Mouse (Mus musculus) 416B (cell line): Measurements from ENCODE around the gene Gpx5.

Experiments used
- DNase-seq: peaks from one replicate; pipeline ENCODE4 v3.0.0; 2011; ENCODE audit warnings: low read depth

Gpx5 gene

DNA sequence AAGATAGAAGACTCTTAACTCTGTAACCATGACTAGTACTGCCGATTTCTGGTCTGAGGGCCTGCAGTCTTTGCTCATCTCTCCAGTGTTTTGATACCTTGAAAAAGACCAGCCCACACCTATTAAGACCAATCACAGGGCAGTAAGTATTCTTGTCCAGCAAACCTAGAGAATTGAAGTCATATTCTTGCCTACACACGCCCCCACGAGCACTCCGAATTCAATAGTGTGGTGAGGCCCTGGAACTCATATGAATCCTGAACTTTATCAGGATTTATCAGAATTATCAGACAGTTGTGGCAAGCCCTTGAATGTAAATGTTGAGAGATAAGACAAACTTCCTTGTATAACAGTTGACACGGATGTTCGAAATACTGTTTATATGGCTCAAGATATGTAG lies at the start of gene Gpx5:
Gene Gpx5 (minus strand): TSS at position 101 of the 400 bp plus-strand sequence.
- DNase-seq, result no peak

DNA sequence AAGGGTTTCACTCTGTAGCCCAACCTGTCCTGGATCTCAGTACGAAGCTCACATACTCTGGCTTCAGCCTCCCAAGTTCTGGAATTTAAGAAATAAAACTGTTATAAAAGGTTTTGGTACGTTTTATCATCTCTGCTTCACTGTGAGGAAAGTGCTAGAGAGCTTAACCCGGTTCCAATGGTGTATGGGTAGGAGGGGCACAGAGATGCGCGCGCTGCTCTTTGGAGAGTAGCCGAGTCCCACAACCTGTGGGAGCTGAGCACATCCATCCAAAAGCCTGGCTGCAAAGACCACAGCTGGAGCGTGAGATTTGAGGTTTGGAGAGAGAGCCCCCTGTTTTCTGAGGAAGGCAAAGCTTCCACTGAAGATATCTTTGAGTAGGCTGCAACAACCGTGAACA lies 34.9 kb upstream of the Gpx5 start:
- no peak for DNase-seq

DNA sequence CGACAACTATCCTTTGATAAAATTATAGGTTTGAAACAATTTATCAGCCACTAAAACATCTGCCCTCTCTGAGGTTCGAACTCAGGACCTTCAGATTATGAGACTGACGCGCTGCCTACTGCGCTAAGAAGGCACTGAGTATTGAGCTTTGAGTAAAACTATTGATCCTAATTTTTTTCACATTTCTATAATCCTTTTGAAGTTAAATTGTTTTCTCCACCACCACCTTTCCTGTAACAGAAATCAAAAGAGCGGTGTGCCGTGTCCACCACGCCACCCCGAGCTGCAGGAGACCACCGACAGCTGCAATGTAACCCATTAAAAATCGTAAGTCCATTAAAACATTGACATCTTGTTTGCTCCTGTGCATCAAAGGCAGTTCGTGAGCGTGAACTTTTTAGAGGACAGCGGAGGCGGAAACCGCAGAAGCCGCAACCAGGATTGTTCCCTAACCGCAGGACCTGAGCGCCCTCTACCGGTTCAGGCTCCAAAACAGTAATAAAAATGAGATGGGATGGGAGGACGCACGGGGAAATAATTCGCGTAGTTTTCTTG lies 34.2 kb upstream of the Gpx5 start:
- DNase-seq, result peak; percentile 79

DNA sequence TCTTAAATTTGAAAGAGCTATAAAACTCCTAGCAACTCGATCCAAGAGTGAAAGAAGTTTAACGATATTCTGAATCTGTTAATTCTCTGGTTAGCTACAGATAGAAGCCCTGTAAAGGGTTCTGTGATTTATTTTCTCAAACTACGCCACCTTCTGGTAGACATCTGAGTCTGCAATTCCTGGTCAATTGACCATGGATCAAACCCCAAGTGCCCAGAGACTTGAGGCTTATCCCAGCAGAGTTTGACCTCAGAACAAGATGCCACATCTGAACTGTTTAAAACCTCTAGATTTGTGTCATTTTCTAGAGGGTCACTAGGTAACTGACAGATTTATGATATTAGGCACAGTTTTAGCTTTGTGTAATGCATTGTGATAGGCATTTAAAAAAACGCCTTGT lies 33.7 kb upstream of the Gpx5 start:
- DNase-seq, result peak; percentile 63

DNA sequence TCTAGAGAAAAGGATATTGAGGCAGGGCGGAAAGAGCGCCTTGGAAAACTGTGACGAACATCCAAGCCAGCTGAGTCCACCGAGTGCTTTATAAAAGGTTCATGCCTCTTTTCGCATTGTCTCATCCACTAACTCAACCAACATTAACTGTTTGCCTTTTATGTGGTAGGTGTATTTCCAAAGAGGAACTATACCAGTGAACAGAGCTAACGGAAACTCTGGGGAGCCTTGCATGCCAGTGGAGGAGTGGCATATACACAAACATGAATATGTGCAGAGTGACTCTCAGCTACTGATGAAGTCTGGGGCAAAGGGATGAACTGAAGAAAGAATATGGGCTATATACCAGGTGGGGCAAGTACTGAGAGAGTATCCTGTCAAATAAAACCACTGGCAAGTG lies 30.9 kb upstream of the Gpx5 start:
- peak; percentile 8 for DNase-seq

DNA sequence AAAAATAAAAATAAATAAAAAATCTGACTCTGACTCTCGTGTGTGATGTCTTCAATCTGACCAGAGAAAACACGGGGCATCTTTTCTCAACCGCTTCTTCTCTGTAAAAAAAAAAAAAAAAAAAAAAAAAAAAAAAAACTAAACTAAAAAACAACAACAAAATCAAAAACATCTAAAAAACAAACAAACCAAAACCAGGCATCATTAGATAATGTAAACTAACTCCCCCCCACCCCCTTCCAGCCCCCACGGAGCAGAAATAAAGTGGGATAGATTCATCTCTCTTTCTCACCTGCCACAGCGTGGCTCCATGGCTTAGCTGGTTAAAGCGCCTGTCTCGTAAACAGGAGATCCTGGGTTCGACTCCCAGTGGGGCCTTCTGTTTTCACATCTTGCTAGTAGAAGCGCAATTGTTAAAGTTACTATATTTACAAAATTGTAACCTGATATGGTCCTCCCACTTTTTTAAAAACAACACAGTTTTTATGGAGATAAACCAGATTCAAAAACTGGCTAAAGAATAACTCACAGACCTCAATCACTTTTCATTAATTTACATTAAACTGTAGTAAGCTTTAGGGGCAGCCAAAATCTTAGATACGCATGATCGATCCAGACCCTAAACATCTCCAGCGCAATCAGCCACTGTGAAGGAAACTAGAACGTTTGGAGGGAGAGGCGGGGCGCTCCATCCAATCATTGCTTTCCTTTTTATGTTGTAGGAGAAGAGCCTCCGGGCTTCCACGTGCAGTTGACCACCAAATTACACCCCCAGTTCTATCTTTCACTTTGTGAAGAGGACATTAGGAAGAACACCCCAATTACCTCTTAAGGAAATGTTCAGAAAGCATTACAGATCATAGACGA lies 30.2 kb upstream of the Gpx5 start:
- DNase-seq, result peak; percentile 44

DNA sequence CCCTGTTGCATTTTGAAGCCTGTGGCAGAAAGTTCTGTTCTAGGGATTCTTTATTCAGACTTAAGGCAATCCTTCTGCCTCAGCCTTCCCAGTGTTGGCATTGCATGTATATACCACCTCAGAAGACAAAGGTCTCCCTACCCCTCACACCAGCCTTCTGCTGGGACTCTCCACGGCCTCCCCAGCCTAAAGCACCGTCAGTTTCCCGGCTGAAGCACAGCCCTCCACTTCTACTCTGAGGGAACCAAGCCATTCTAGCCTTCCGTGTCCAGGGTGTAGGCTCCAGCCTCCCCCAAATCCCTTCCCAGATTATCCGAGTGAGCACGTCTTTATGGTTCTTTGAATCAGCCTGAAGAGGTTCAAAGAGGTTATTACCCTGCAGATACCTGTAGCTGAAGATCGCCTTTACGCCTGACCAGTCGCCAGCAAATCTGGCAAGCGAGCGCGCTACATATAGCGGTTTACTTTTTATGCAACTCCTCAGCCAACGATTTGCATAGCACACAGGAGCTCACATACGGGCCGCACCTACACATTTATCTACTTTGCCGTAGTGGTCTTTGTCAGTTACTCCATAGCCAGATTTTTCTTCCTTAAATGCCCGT lies 29.5 kb upstream of the Gpx5 start:
- no peak for DNase-seq

DNA sequence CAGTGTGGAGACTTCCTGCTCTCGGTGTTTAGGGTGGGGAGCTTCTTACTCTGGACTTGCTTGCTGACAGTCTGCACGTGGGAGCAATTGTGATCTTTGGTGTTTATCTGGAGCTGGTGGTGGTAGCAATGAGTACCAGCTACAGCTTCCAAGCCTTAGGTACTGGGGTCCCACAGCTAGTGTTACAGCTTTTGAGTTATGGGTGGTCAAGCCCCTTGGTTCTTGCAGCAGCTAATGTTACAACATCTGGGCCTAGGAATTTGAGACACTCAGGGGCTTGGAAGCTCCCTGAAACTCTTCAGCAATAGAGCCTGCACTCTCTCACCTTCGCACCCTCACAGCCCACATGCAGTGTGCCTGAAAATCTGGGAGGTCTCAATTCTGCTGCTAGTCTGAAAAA lies 27.7 kb upstream of the Gpx5 start:
- no peak for DNase-seq

DNA sequence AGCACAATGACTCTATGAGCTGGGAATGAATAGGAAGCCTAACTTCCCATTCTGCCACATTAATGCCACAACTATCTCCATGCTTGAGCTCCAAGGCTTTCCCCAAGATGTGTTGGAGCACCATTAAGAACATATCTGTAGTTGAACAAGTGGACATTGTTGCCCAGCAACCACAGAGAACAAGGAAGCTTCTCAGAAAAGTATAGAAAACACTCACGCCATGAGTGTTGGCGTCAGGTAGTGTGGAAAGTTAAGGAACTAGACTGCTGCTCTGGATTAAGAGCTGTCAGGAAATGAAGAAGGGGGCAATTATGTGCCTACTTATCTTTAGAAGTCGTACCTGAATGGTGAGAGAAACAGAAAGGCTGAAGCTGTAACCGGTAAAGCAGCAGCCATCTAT lies 21.4 kb upstream of the Gpx5 start:
- no peak for DNase-seq

DNA sequence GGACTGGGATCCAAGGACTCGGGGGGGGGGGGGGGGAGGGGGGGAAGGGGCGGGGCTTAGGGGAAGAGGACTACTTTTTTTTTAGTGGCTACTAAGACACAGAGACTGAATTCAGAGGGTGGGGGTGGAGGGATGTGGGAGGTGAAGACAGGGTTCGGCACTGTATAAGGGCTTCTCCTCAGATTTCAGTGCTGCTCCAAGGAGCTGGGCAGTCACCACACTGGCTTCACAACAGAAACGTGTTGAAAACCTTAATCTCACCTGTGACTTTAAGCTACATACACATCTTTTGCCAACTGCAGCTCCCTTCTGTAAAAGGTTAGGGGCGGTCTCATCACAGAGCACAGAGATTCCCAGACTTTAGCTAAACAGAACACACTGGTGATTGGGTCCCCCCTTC lies 20.3 kb upstream of the Gpx5 start:
- no peak for DNase-seq

DNA sequence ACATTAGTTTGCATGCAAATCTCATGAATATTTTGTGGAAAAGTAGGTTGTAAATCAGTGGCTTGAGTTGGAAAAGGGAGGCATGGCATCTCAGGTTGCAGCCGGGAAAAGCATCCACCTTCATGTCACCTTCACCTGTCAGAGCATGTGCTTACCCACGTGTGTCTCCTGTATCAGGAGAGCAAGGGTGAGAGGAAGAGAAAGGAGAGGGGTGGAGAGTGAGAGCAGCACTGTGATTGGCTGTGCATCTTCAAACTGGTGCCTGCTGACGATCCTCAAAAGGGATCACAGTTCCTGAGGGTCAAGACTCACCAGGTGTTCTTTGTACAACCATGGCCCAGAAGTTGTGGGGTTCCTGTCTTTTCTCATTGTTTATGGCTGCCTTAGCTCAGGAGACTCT lies 19.4 kb upstream of the Gpx5 start, which contains the start of gene Gpx6:
Gene Gpx6 (plus strand): TSS at position 200 of the 400 bp plus-strand sequence.
- no peak for DNase-seq

DNA sequence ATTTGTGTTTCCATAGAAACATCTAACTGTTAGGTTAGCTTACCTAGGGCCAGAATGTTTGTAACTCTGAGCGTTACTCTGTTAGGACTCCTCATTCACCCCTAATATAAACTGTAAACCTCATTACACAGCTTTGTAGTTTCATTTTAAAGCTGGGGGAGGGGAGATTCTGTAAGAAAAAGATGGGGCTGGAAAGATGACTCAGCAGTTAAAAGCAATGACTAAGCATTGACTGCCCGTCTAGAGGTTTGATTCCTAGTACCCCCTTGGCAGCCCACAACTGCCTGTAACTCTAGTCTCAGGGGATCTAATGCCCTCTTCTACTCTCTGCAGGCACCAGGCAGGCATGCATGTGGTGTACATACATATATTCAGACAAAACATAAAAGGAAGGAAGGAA lies 17.3 kb upstream of the Gpx5 start:
- DNase-seq, result peak; percentile 21

DNA sequence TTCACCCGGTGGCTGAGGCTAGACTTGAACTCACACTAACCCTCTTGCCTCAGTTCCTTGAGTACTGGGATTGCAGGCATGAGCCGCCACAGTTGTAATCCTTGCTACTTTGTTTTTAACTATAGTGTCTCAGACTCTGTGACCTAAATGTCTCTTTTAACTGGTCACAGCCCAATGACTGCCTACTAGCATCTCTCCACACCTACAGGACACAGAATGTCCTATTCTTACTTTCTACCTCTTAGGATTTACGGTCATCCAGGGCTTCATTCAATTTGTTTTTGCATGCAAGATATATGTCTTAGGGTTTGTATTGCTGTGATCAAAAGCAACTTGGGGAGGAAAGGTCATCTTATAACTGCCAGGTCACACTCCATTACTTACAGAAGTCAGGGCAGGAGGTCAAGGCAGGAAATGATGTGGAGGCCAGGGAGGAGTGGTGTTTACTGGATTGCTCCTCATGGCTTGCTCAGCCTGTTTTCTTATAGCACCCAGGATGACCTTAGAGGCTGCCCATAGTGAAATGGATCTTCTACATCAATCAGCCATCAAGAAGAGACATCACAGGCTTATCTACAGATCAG lies 12.0 kb upstream of the Gpx5 start:
- no peak for DNase-seq

DNA sequence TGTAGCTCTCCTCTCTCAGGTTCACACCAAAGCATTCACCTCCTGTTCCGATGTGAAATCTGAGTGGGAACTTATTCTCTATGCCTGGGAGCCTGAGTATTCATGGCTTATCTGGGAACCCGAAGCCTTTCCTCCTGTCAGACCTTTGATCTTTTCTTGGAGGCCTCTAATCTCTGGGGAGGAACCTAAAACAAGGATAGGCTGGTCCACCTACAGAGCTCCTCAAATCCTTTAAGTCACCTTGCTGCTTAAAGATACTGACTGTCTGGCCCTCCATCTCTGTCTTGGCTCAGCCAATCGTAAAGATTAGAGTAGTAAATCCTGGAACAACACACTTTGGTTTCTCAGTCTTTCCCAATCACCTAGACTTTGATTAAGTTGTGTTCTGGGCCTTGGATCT lies 6.0 kb upstream of the Gpx5 start:
- DNase-seq, result no peak

DNA sequence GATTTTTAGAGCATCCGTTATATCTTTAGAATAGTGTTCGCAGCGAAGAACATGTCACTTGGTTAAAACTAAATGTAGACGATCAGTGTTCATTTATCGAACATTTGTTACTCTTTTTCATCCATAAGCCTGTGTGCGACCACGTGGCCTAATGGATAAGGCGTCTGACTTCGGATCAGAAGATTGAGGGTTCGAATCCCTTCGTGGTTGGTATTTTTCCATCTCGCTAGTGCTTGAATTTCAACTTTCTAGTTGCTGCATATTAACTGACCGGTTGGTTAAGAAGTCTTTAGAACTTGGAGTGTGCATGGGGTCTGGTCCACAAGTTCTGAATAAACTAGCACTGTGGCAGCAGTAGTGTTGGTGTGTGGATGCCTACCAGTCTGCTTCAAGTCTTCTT lies 13.0 kb downstream of the Gpx5 start:
- DNase-seq, result peak; percentile 93

DNA sequence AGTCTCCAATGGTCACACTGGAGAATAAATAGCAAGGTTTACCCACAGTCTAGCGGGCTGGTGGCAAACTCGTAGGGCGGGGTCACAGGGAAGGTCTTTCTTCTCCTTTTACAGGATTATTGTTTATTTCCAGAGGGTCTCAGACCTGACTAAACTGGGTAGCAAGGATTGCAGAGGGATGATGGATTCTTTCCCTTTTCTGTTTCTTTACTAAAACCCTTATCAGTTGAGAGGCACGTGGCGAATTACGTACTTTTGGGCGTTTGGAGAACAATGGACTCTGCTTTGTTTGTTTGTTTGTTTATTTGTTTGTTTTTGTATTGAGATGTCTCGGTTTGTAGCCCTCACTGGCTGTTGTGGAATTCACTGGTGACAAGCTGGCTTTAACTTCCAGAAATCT lies 13.5 kb downstream of the Gpx5 start:
- DNase-seq, result no peak

DNA sequence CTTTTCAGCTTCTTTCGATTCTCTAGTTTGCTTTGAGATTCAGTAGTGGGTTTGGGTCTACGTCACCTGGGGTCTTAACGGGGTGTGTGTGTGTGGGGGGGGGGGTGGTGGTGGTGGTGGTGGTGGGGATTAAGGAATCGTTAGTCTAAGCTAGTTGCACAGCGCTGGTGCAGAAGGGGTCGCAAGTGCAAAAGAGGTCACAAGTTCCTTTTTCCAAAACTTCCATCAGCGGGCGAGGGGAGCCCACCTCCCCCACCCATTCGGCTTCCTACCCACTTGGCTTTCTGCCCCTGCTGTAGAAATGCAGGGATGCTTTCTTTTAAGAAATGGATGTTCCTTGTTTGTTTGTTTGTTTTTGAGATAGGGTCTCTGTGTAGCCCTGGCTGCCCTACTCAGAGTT lies 16.0 kb downstream of the Gpx5 start:
- no peak for DNase-seq

DNA sequence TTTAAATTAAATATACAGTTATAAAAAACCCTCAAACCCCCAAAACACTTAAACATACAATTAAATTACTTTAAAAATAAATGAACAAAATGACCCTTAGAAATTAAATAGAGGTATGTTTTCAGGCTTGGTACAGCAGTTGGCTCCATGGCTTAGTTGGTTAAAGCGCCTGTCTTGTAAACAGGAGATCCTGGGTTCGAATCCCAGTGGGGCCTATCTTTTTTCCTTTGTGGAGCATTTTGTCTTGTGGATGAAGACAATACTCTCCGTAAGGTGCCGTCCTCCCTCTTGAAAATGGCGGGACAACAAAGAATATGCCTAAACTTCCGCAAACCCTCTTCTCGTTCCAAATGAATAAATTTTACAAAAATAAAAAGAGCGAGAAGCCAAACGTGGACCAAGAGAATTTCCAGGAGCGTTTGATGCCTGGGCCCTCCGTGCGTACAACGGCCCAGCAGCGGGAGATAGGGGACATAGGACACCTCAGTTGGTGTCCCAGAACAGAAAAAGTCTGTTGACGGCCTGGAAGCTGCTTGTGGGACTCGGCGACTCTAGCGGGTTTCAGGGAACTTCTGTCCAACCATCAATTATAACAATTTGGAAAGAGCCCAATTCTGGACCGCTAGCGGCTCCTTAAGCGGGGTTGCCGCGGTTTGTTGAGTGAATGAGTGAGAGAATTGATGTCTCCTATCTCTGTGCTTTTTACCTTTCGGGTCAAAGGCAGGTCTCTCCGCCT lies 16.5 kb downstream of the Gpx5 start:
- peak; percentile 82 for DNase-seq

DNA sequence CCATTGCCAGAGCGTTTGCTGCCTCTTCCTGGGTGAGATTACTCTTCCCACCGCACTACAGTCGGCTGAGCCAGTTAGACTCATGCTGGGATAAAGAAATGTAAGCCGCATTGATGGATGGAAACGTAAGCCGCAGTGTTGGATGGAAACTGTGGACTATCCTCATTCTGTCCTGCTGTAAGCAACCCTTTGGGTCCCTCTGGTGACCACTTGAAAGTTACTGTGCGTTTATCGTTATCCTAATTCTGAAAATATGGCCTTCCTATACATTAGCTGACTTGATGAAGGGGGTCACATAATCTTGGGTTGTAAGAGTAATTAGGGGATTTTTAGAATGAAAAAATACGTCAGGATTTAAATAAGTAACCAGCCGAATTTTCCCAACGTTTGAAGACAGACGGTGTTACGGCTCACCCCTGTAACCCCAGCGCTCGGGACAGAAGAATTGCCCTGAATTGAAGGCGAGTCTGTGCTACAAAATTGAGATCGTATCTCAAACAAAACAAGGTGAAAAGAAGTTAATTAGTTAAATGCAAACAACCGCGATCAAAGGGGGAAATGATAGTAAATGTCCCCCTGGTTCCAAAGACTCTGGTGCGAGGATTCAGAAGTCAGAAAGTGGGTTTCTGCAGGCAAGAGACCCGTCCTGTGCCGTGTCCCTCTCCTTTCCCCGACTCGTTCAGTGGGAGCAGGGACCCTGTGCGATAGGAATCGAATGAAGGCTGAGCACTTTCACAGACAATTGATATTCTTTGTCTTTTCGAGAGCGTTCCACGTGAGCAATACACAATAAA lies 17.3 kb downstream of the Gpx5 start:
- peak; percentile 69 for DNase-seq

DNA sequence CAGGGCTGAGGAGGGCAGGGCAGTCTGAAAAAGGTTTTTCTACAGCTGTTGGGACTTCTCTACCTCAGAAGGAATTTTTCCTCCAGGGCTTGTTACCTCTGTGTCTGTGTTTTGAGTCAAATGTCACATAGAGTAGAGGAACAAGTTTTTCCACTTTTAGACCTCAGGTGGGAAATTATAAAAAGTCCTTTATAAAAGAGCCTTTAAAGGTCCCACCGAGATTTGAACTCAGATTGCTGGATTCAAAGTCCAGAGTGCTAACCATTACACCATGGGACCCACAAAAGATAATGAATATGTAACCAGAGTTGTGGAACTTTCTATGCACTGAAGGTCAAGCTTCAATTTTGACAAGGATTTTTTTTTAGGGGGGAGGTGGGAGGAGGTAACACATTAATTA lies 24.3 kb downstream of the Gpx5 start:
- peak; percentile 21 for DNase-seq

DNA sequence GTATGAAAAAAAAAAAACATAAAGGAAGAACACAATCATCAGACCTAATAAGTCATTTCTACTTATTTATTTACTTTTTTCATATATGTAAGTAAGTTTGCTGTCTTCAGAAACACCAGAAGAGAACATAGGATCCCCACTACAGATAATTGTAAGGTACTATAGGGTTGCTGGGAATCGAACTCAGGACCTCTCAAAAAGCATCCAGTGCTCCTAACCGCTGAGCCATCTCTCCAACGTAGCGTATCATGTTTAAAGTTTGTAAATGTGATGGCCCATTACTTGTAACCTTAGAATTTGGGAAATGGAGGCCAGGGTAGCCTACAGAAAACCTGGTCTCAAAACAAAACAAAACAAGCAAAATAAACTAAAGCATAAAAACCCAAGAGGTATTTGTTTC lies 25.0 kb downstream of the Gpx5 start:
- DNase-seq, result no peak

DNA sequence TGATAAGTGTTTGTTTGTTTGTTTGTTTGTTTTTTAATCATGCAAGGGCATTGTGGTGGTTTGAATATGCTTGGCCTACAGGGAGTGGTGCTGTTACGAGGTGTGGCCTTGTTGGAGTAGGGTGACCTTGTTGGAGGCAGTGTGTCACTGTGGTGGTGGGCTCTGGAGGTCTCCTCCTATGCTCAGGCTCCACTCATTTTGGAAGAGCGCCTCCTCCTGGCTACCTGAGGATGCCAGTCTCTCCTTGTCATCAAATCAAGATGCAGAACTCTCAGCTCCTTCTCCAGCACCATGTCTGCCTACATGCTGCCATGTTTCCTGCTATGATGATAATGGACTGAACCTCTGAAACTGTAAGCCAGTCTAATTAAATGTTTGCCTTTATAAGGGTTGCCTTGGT lies 26.8 kb downstream of the Gpx5 start:
- DNase-seq, result no peak
